Mouse (Mus musculus) midbrain, embryonic 12.5 days (tissue): ENCODE data around the gene Noxred1. TPM values are rescaled to one million over a fixed set of nuclear protein-coding genes. Genes with fewer than 3 reads are reported as not detected.
"Not testable (repeated sequence)": the region's sequence is repeated elsewhere in the genome, so short reads cannot be mapped to it uniquely, and the experiment has no call there.

Source experiments
- ATAC-seq: fragments of 200-750 bp; cut with Nextera tagmentation; 2 replicates; pipeline ENCODE4 v1.8.0; 2017; ENCODE audit warnings: low read depth, moderate TSS enrichment, moderate library complexity; ENCODE audit not compliant: low FRiP score
- H3K27ac ChIP-seq: fragments of 300-500 bp; sonication (generic); replicated peaks from 2 replicates; pipeline ENCODE4 v1.5.1; 2016; ENCODE audit warnings: mild to moderate bottlenecking
- H3K27me3 ChIP-seq: fragments of 300-500 bp; sonication (generic); 2 replicates; pipeline ENCODE4 v1.6.1; 2016; ENCODE audit warnings: mild to moderate bottlenecking
- H3K36me3 ChIP-seq: fragments of 300-500 bp; sonication (generic); 2 replicates; pipeline ENCODE4 v1.6.1; 2016
- H3K4me1 ChIP-seq: fragments of 300-500 bp; sonication (generic); 2 replicates; pipeline ENCODE4 v1.6.1; 2016
- H3K4me2 ChIP-seq: fragments of 300-500 bp; sonication (generic); replicated peaks from 2 replicates; pipeline ENCODE4 v1.6.1; 2016; ENCODE audit warnings: mild to moderate bottlenecking, moderate library complexity
- H3K4me3 ChIP-seq: fragments of 300-500 bp; sonication (generic); 2 replicates; pipeline ENCODE4 v1.5.1; 2016; ENCODE audit warnings: mild to moderate bottlenecking
- H3K9ac ChIP-seq: fragments of 300-500 bp; sonication (generic); replicated peaks from 2 replicates; pipeline ENCODE4 v1.6.1; 2016; ENCODE audit warnings: mild to moderate bottlenecking, moderate library complexity
- H3K9me3 ChIP-seq: fragments of 300-500 bp; sonication (generic); 2 replicates; pipeline ENCODE4 v1.6.1; 2016; ENCODE audit warnings: mild to moderate bottlenecking
- WGBS: fragments of 180-500 bp; shearing (Covaris S2); methylation state at CpG from one replicate; pipeline ENCODE4 v1.1.7; 2016; 5-methylcytosine and 5-hydroxymethylcytosine counted together
- polyA plus RNA-seq: library from polyadenylated mRNA; unstranded; fragments of >200 nt; fragmentation: Nextera tagmentation; extraction: Ambion mirVana; gene quantifications from 2 replicates; pipeline ENCODE4 v1.2.1, GENCODE M21; 2016

Gene Noxred1
- polyA plus RNA-seq, 1 experiment from 2014 or later: 1.8 TPM

DNA sequence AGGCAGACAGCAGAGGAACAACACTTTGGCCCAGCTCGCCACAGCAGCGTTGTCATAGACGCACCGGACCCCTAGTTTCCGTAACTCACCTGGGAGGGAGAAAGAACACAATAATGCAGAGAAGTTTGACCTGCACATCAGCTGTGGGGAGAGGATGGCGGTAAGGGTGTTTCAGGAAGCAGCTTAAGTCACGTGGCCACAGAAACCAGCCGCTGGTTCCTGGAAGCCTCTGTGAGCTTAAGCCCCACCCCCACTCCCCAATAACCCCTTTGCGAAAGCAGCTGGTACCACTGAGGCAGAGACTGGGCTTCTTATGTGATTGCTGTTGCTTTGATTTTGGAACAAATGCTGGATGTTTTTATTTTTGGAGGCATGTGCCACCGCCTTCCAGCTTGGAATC is 13.6 kb downstream of the Noxred1 start:
- Histone ChIP-seq H3K27me3 (no peaks in the 10 kb centered on the region), H3K4me3 (no peak overlapping the region), H3K4me2 (no peak overlapping the region), H3K9me3 (no peaks in the 10 kb centered on the region), H3K36me3 (0 out of 2 replicates have a peak, but pooled peaks cover 3% of the 10 kb centered on the region), H3K27ac (no peak overlapping the region), H3K9ac (no peak overlapping the region), H3K4me1 (no peaks in the 10 kb centered on the region)
- WGBS: 67% methylated on average over 10 of the region's 10 CpGs
- no peak for ATAC-seq

DNA sequence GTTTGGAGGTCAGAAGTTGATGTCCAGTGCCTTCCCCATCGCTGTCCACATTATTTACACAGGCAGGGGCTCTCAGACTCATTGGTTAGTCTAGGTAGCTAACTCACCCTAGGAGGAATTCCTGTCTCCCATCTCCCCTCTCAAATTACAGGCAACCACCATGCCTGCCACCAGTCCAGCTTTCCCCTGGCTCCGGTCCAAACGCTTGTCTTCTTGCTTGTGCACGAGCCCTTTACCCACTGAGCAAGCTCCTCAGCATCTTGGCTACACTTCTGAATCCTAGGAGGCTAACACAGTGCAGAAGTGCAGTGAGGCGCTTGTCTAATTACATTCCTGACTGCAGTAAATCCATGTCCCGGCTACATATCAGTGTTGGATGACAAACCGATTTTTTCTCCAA is 19.2 kb downstream of the Noxred1 start:
- no peaks in the 10 kb centered on the region for H3K4me1 ChIP-seq
- no peak overlapping the region for H3K9ac ChIP-seq
- H3K9me3 ChIP-seq: no peaks in the 10 kb centered on the region
- H3K27me3 ChIP-seq: no peaks in the 10 kb centered on the region
- no peak overlapping the region for H3K4me2 ChIP-seq
- 74% methylated on average over 7 of the region's 7 CpGs for WGBS
- no peaks in the 10 kb centered on the region for H3K36me3 ChIP-seq
- no peak overlapping the region for H3K27ac ChIP-seq
- no peak for ATAC-seq
- H3K4me3 ChIP-seq: no peak overlapping the region

DNA sequence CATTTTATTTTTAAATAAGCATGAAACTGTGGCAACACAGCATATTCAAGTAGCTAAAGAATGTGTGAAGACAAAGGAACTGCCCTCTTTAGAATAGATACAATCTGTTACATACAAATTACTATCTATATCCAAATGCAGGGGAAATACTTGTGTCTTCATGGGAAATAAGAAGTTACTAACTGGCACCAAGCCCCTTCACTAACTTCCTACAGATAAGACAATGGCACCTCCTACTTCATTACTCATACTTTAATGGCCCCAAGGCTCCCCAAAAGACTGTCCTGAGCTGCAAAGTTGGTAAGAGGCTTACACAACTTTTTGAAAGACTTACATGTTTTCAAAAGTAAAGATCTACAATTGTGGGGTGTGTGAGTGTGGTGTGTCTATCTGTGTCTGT is 20.9 kb downstream of the Noxred1 start:
- no peaks in the 10 kb centered on the region for H3K27me3 ChIP-seq
- no peak for ATAC-seq
- no peak overlapping the region for H3K9ac ChIP-seq
- H3K4me2 ChIP-seq: no peak overlapping the region
- no peaks in the 10 kb centered on the region for H3K4me1 ChIP-seq
- no peaks in the 10 kb centered on the region for H3K36me3 ChIP-seq
- no peak overlapping the region for H3K4me3 ChIP-seq
- H3K9me3 ChIP-seq: no peaks in the 10 kb centered on the region
- H3K27ac ChIP-seq: no peak overlapping the region

DNA sequence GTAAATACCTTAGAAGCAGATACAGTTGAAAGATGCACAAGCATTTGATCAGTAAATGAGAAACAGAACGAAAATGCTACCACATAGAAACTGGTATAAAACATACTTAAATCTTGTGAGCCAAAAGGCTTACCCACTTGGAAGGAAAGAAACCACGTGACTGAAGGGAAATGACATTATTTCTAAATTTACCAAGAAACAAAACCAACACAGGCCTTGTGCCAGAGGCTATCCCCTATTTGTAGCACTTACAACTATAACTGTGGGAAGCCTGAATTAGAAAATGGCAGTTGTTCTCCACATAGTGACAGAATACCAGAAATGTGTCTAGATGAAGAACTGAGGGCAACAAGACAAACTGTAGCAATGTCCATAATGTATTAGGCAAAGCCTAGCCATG is 22.5 kb downstream of the Noxred1 start:
- WGBS: 75% methylated on average over 2 of the region's 2 CpGs
- no peaks in the 10 kb centered on the region for H3K36me3 ChIP-seq
- no peak overlapping the region for H3K27ac ChIP-seq
- no peak overlapping the region for H3K4me2 ChIP-seq
- H3K9ac ChIP-seq: no peak overlapping the region
- no peaks in the 10 kb centered on the region for H3K9me3 ChIP-seq
- no peak overlapping the region for H3K4me3 ChIP-seq
- no peak for ATAC-seq
- H3K4me1 ChIP-seq: no peaks in the 10 kb centered on the region
- H3K27me3 ChIP-seq: no peaks in the 10 kb centered on the region

DNA sequence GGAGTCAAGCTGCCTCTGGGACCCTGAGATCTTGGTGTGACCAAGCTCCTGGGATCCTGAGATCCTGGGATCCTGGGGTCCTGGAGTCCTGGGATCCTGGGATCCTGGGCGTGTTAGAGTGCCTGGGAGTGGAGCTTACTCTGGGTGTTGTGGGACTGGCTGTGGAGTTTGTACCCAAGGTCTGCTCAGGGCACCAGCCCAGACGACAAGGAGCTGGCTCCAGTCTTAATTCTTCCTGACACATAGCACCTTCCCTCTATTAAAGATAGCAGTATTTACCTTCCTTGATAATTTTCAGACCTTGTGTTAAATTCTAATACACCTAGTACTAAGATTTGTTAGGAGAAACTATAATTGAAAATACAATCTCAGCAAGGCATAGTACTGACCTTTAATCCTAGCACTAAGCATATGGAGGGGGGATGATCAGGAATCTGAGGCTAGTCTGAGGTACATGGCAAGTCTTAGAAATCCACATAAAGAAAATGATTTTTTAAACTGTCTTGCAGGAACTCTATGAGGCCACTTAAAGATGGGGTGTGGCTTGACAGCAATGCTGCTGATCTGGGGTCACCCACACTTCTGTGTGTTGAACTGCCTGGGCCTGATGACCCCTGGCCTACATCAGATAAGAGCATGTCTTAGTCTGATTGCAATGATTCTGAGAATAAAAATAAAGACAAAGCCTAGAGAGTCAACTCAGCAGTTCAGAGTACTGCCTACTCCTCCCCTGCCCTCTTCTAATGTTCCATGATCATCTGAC is 25.5 kb downstream of the Noxred1 start:
- no peaks in the 10 kb centered on the region for H3K9me3 ChIP-seq
- no peak overlapping the region for H3K27ac ChIP-seq
- no peaks in the 10 kb centered on the region for H3K27me3 ChIP-seq
- H3K4me1 ChIP-seq: no peaks in the 10 kb centered on the region
- no peaks in the 10 kb centered on the region for H3K36me3 ChIP-seq
- H3K4me2 ChIP-seq: no peak overlapping the region
- no peak for ATAC-seq
- H3K9ac ChIP-seq: no peak overlapping the region
- H3K4me3 ChIP-seq: no peak overlapping the region
- 72% methylated on average over 2 of the region's 2 CpGs for WGBS

DNA sequence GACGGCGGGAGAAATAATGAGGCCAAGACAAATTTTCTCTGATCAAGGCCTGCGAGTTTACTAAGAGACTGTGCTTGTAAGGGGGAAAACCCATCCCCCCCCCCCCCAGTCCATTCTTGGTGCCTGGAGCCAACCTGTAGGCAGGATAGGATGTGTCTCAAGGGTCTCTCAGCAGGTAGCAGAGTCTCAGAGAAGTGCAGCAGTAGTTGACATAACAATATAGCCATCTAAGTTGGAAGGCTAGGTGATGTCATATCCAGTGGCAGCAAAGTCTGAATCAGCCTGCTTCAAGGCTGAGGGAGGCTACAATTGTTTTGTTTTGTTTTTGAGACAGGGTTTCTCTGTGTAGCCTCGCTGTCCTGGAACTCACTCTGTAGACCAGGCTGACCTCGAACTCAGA is 32.7 kb downstream of the Noxred1 start:
- not testable (repeated sequence) for H3K4me3 ChIP-seq, H3K36me3 ChIP-seq, H3K27me3 ChIP-seq, H3K27ac ChIP-seq, H3K9me3 ChIP-seq, H3K4me1 ChIP-seq, ATAC-seq, H3K4me2 ChIP-seq, H3K9ac ChIP-seq
- WGBS: 93% methylated on average over 5 of the region's 5 CpGs

DNA sequence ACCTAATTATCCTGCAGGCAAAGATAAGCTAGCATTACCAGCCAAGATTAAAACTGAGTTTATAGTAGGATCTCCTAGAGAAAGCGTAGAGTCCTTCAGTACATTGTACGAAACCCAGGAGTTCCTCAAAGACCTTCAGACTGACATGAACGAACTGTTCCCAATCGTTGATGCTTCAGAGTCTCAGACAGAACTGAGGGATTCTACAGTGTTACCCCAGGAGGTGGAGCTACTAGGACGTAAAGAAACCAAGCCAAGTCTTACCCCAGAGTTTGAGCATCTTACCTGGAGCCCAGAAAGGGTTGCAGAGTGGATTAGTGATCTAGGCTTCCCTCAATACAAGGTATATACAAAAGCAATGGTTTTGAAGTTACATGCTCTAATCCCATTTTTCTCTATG is 36.8 kb downstream of the Noxred1 start:
- Histone ChIP-seq H3K36me3 (no peaks in the 10 kb centered on the region), H3K9me3 (no peaks in the 10 kb centered on the region), H3K27me3 (no peaks in the 10 kb centered on the region; the same call in 1 of the 2 replicates), H3K27ac (no peak overlapping the region), H3K4me3 (no peak overlapping the region), H3K9ac (no peak overlapping the region), H3K4me2 (no peak overlapping the region), H3K4me1 (peaks cover 6% of the 10 kb centered on the region)
- 68% methylated on average over 5 of the region's 5 CpGs for WGBS
- no peak for ATAC-seq

DNA sequence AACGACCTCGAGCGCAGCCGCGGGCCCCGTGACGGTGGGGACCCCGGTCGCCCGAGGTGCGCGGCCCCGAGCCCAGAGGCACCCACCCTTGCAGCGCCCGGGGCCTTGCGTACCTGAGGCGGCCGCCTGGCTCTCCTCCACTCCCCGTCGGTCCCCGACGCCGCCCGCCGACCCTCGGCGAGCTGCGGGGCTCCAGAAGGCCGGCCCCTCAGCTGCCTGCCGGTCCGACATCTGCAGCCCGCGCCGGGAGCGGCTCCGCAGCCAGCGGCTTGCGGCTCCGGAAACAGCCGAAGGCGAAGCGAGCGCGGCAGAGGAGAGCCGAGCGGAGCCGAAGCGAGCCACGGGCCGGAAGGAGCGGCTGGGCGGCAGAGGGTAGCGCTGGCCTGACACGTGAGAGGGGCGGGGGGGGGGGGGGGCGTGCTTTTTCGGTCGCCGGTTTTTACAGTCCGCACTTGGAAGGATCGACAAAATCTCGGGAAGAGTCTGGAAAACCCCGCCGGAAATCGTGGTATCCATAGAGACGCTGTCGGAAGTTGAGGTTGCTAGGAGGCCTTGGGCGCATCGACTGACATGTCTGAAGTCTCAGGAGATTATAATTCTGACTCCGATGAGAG is 38.5 kb downstream of the Noxred1 start, which contains the start of gene Tmed8:
TSS of gene Tmed8 (minus strand) at position 482 of the 614 bp plus-strand sequence.
- H3K9ac ChIP-seq: peak within 1 kb of the TSS; percentile 87
- under 1% methylated on average over 44 of the region's 70 CpGs for WGBS
- peak; percentile 96 for ATAC-seq
- H3K4me3 ChIP-seq: peak within 1 kb of the TSS; percentile 89
- no peaks in the 10 kb centered on the region for H3K9me3 ChIP-seq
- H3K4me2 ChIP-seq: peak within 1 kb of the TSS; percentile 89
- H3K36me3 ChIP-seq: no peaks in the 10 kb centered on the region
- peak within 1 kb of the TSS; percentile 92 for H3K27ac ChIP-seq
- H3K4me1 ChIP-seq: peaks cover 6% of the 10 kb centered on the region
- H3K27me3 ChIP-seq: no peaks in the 10 kb centered on the region; the same call in 1 of the 2 replicates

DNA sequence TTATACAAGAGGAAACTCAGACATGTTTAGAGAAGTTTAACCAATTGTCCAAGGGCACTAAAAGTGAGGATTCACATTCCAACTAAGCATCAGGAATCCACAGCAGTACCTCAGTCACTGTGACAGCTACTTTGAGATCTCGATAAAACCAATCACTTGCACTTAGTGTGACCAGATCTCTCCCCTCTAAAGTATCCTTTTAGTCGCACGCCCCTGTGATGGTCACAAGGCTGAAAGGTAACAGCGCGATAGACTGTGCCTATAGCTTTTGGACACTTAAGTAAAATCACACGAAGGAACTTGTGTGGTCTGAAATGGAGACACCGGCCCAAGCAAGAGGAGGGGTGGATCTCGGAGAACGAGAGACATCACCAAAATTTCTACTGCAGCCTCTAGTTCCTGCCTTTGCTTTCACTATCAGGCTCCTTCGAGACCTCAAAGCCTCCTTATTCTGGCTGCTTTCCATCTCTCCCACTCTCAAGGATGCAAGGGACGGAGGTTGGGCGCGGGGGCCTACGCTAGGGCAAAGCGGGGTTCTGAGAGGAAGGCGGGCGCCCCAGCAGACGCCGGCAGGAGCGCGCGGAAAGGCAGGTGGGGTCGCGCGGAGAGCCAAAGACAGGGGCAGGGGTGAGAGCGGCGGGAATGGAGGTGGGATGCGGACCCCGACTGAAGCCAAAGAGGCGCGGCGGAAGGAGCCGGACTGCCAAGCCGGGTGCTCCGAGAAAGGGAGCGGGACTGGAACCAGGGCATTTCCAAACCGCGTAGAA is 39.1 kb downstream of the Noxred1 start, which contains the start of gene Samd15:
TSS of gene Samd15 (plus strand) at position 518 of the 767 bp plus-strand sequence.
- ATAC-seq: no peak; the same call in 1 of the 2 replicates
- peak within 1 kb of the TSS; percentile 89 for H3K4me2 ChIP-seq

DNA sequence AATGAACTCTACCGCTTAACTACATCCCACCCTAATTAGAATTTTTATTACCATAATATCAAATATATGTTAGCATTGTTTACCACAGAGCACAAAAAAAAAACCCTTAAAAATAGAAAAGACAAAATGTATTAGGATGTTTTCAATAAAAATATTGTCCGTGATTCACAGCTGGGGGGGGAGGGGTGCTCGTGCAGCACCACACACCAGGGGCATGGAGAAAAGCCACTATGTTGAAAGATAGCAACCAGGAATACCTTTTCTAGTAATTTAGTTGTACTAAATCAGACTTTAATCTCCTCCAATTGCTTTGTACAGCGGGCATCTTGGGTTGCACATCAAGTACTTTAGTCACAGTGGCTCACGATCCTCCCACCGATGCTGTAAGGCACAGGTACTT is 39.7 kb downstream of the Noxred1 start:
- no peaks in the 10 kb centered on the region for H3K9me3 ChIP-seq
- no peak for ATAC-seq
- H3K27me3 ChIP-seq: no peaks in the 10 kb centered on the region; the same call in 1 of the 2 replicates
- no peaks in the 10 kb centered on the region for H3K36me3 ChIP-seq
- H3K27ac ChIP-seq: no peak overlapping the region
- peaks cover 6% of the 10 kb centered on the region for H3K4me1 ChIP-seq
- H3K9ac ChIP-seq: peak overlapping the region; percentile 87
- H3K4me2 ChIP-seq: peak overlapping the region; percentile 89
- peak overlapping the region; percentile 89 for H3K4me3 ChIP-seq
- 57% methylated on average over 6 of the region's 6 CpGs for WGBS

More for the DNA sequence above, 39.1 kb downstream of the Noxred1 start, which contains the start of gene Samd15:
- H3K4me1 ChIP-seq: peaks cover 6% of the 10 kb centered on the region
- H3K9me3 ChIP-seq: no peaks in the 10 kb centered on the region
- H3K36me3 ChIP-seq: no peaks in the 10 kb centered on the region
- peak within 1 kb of the TSS; percentile 87 for H3K9ac ChIP-seq
- peak within 1 kb of the TSS; percentile 89 for H3K4me3 ChIP-seq
- under 1% methylated on average over 38 of the region's 38 CpGs for WGBS
- peak within 1 kb of the TSS; percentile 92 for H3K27ac ChIP-seq
- H3K27me3 ChIP-seq: no peaks in the 10 kb centered on the region; the same call in 1 of the 2 replicates

DNA sequence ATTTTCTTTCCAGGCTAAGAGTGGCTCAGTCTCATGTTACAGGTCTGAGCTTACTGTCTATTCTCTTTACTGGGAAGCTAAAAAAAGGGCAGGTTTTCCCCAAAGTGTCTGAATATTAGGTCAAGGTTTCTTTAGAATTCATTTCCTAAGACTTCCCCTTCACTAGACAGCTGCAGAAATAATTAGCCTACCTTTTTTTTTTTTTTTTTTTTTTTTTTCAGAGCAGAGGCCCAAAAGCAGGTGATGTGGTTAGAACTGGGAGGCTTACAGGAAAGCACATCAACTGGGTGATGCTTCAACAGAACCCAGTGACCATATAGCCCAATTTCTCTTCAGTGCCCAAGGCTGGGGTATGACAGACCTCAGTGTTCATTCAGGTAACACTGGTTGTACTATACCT is 42.2 kb downstream of the Noxred1 start:
- no peak overlapping the region for H3K27ac ChIP-seq

DNA sequence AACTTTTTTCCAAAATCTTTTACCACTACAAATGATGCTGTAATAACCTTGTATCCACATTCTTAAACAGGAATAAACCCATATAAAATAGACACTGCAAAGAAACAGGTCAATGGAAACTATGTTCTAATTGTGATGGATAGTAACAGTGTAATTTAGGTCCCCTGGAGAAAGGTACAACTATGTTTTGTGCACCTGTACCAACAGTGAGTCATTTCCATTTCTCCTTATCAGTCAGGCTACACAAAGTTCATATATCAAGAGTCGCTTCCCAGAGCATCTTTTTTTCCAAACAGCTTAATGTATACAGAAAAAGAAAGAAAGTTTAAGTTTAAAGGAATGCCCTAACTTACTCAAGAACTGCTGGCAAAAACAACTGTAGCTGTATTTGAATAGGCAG is 43.5 kb downstream of the Noxred1 start:
- Histone ChIP-seq H3K36me3 (no peaks in the 10 kb centered on the region), H3K9ac (no peak overlapping the region), H3K4me3 (no peak overlapping the region), H3K4me1 (peaks cover 10% of the 10 kb centered on the region), H3K9me3 (no peaks in the 10 kb centered on the region), H3K27ac (no peak overlapping the region), H3K4me2 (no peak overlapping the region), H3K27me3 (no peaks in the 10 kb centered on the region)
- no peak for ATAC-seq
- 87% methylated on average over 1 of the region's 1 CpGs for WGBS

More for the DNA sequence above, 42.2 kb downstream of the Noxred1 start:
- H3K4me1 ChIP-seq: peaks cover 10% of the 10 kb centered on the region
- H3K4me2 ChIP-seq: no peak overlapping the region
- ATAC-seq: no peak
- H3K9me3 ChIP-seq: no peaks in the 10 kb centered on the region
- H3K9ac ChIP-seq: no peak overlapping the region
- no peaks in the 10 kb centered on the region for H3K36me3 ChIP-seq
- no peak overlapping the region for H3K4me3 ChIP-seq
- H3K27me3 ChIP-seq: no peaks in the 10 kb centered on the region
